Mouse (Mus musculus): ENCODE data around the gene Gm44503.

The Gm44503 gene

GRCm38 (mm10) chr9:73019841-73020240, 61.2 kb downstream of the Gm44503 start:
- no peak; the same call in 1 of the 2 replicates for ATAC-seq (ENCODE audit: insufficient number of reproducible peaks, low FRiP score, low TSS enrichment)

GRCm38 (mm10) chr9:73020566-73021097, 62.0 kb downstream of the Gm44503 start:
- ATAC-seq (ENCODE audit: insufficient number of reproducible peaks, low FRiP score, low TSS enrichment), result no peak

DNA sequence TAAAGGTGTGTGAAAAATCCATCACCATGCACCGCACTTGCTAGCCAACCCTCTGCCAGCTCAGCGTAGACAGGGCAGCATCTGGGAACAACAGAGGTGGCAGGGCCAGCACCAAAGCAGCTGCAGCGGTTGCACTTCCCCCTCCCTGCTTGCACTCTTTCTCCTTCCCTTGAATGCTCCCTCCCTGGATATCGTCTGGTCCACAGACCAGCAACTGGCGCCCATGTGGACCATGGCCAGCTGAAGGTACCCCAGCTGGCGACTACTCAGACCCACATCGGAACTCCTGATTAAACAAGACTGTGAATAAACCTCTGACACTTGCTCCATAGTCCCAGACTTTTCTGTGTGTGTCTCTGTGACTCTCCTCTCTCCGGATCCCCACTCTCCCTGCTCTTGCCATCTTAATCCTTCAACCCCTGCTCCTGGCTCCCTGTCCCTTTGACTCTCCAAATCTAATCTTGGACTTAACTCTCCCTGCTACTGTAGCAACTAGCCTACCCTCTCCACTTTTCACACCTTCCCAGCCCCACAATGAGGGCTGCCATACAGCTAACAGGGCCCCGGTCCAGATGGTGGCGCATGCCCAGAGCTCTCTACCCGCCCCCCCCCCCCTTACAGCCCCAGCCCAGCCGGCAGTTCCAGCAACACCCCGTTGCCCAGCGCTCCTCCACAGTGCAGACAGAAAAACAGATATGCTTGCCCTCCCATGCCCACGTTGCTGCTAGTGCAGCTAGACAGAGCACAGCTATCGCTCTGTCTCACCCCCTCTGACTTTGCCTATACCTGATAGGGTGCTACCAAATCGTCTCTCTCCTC, 67.4 kb downstream of the Gm44503 start:
- 0 out of 2 replicates have a peak, but pooled peaks have one; percentile 26 for ATAC-seq (ENCODE audit: insufficient number of reproducible peaks, low FRiP score, low TSS enrichment)

DNA sequence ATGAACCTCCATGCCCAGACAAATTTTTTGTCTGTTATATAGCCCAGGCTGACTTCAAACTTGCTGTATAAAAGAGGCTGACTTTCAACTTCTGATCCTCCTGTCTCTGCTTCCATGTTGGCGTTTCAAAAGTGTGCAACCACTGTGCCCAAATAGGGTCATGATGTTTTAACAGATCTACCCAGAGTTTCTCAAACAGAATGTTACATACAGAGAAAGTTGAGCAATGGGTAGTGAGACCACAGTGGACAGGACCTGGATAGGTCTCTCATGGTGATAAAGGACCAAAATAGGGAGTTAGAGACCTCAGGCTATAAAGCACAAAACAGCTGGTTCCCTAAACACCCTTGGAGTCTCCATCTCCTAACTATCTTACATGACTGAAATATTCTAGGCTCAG, 71.8 kb downstream of the Gm44503 start:
- ATAC-seq (ENCODE audit: insufficient number of reproducible peaks, low FRiP score, low TSS enrichment), result no peak

GRCm38 (mm10) chr9:73031421-73031820, 72.8 kb downstream of the Gm44503 start:
- ATAC-seq (ENCODE audit: insufficient number of reproducible peaks, low FRiP score, low TSS enrichment), result peak; percentile 76; the same call in 1 of the 2 replicates

- ATAC-seq (ENCODE audit: insufficient number of reproducible peaks, low FRiP score, low TSS enrichment), result no peak
Observed at GRCm38 (mm10) chr9:73033406-73033805, 74.8 kb downstream of the Gm44503 start.

- ATAC-seq (ENCODE audit: insufficient number of reproducible peaks, low FRiP score, low TSS enrichment), result peak; percentile 74
Observed at GRCm38 (mm10) chr9:73039222-73039945, 80.7 kb downstream of the Gm44503 start.

DNA sequence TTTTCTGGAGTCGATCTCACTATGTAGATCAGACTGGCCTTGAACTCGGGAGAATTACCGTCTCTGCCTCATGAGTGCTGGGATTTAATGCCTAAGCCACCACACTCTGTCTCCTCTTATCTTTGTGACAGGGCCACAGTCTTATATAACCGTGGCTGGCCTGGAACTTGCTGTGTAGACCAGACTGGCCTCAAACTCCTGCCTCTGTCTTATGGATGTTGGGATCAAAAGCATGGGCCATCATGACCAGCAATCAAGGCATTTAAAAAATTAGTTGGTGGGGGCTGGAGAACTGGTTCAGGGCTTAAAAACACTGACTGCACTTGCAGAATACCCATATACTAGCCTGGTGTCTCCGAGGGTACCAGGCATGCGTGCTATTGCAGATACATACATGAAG, 81.4 kb downstream of the Gm44503 start, which contains the start of gene Pigb:
Gene Pigb, minus strand, starts transcription at position 299 of the 400 bp plus-strand sequence.
- no peak for ATAC-seq (ENCODE audit: insufficient number of reproducible peaks, low FRiP score, low TSS enrichment)

DNA sequence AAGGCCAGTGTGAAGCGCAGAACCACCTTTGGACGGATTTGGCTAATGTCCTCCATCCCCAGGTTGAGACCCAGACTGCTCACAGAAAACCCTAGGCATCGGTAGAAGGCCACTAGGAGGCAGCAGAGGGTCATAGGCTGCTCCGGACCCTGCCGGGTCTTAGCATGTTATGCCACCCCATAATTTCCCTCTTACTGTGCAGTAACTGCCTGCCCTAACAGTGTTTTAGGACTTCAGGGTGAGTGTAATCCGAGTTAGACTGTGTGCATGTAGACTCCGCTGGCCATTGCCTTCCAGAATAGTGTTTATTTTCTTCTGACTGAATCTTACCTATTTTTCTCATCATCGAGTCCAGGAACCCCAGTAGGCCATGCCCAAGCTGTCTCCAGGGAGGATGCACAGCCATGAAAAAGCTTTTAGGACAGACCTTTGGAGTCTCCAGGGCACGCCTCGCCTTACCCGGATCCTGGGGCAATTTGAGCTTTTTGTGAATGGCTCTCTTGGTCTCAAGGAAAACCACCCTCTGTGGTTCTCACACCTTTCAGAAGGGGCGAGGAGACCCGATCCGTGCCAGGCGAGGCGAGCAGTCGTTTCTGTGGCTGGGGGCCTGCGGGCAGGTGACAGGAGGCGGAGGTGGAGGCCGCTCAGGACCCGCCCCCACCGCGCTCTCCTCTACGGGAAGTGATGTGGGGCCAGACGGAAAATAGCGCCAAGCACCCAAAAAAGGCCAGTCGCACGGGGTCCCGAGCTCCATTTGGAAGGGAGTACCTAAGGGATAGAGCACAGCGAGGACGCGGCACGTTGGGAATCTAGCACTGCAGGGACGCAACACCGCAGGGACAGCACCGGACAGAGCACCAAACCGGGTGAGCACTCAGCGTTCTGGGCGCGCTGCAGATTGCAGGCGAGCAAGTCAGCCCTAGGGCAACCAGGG, 85.8 kb downstream of the Gm44503 start, which contains the start of gene Rab27a:
Gene Rab27a, plus strand, starts transcription at position 709 of the 934 bp plus-strand sequence.
- ATAC-seq (ENCODE audit: insufficient number of reproducible peaks, low FRiP score, low TSS enrichment), result peak; percentile 75

DNA sequence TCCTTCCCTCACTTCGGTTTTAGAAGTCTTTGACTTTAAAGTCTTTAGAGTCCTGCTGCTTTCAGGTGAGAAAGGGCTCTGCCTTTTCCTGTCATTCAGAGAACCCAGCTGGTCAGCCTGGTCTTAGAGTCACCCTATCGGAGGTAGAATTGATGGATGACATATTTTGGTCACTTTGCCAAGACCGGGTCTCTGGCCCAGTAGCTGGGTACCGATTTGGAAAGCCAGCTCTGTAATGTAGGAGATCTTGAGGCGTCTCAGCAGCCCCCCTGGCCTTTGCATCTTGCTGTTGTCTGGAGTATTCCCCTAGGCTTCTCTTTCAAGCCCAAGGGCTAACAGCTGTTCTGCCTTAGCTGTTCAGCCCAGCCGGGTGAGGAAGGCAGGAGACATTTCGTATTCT, 86.6 kb downstream of the Gm44503 start:
- no peak for ATAC-seq (ENCODE audit: insufficient number of reproducible peaks, low FRiP score, low TSS enrichment)

DNA sequence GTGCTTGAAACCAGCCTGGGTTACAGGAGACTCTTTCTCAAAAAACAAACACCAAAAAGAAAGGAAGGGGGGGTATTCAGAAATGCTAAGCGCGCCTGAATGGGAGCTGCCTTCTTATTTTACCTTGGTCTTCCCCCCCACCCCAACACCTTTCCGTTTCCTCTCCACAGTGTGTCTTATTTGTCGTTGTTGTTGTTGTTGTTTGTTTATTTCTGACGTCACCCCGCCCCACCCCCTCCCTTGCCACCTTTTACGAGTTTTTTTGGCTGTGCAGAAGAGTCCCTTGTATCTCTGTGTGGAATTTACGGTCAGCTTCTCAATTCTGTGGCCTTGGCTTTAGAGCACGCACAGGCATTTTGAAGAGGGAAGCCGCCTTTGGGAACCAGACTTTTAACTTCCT, 87.1 kb downstream of the Gm44503 start:
- ATAC-seq (ENCODE audit: insufficient number of reproducible peaks, low FRiP score, low TSS enrichment), result no peak

DNA sequence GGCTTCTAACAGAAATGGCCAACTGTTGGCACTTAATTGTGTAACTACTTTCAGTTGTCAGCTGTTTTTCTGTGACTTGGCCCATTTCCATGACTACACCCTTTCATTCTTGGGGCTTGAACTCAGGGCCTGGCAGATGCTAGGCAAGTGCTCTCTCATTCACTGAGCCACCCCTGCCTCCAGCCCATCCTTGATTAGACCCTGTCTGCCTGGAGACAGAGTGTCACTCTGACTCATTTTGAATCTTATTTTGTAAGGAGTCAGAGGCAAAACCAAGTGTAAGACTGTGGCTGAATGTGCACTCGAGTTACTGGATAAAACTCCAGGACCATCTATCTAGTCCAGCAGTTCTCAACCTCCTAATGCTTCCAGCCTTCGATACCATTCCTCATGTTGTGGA, 89.3 kb downstream of the Gm44503 start:
- no peak for ATAC-seq (ENCODE audit: insufficient number of reproducible peaks, low FRiP score, low TSS enrichment)

GRCm38 (mm10) chr9:73048927-73049326, 90.3 kb downstream of the Gm44503 start:
- ATAC-seq (ENCODE audit: insufficient number of reproducible peaks, low FRiP score, low TSS enrichment), result no peak

GRCm38 (mm10) chr9:73049833-73050232, 91.2 kb downstream of the Gm44503 start:
- no peak for ATAC-seq (ENCODE audit: insufficient number of reproducible peaks, low FRiP score, low TSS enrichment)

- no peak for ATAC-seq (ENCODE audit: insufficient number of reproducible peaks, low FRiP score, low TSS enrichment)
Observed at GRCm38 (mm10) chr9:73050606-73051005, 92.0 kb downstream of the Gm44503 start.

- 0 out of 2 replicates have a peak, but pooled peaks have one; percentile 20 for ATAC-seq (ENCODE audit: insufficient number of reproducible peaks, low FRiP score, low TSS enrichment)
Observed at GRCm38 (mm10) chr9:73055441-73055911, 96.8 kb downstream of the Gm44503 start.

- no peak for ATAC-seq (ENCODE audit: insufficient number of reproducible peaks, low FRiP score, low TSS enrichment)
Observed at GRCm38 (mm10) chr9:73059224-73059623, 100.6 kb downstream of the Gm44503 start.

DNA sequence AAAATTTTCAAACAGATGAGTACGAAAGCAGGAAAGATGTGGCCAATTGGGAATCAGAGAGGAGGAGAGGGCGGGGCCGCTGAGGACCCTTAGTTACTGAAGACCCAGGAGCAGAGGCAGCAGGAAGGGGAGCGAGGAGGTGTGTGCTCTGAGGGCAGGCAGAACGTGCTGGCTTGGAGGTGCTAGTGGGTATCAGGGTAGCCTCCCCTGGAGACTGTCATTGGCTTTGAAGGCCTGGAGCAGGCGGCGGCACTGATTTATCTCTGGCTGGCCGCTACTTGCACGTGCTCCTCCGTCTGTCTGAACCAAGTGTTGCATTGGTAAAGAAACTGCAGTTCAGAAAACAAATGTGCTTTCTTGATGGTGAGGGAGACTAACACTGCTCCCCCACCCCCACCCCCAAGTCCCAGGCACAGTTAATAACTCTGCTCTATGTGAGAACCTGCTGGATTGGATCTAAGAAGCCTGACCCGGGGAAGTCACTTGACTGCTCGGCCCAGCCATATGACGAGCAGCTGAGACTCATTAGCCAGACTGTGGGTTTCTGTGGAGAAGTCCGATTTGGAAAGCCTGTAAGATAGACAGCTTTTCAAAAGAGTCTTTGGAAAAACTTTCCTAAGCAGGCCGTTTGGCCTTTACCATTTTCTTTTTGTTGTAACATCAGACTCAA, 105.1 kb downstream of the Gm44503 start:
- ATAC-seq (ENCODE audit: insufficient number of reproducible peaks, low FRiP score, low TSS enrichment), result no peak

All from cerebellum, adult (tissue).